Mouse (Mus musculus): ENCODE results near the gene 4930579F01Rik. TPM values are rescaled to one million over a fixed set of nuclear protein-coding genes. Genes with fewer than 3 reads are reported as not detected.

4930579F01Rik gene
- total and polyA plus RNA-seq, 3 experiments = not detected

DNA sequence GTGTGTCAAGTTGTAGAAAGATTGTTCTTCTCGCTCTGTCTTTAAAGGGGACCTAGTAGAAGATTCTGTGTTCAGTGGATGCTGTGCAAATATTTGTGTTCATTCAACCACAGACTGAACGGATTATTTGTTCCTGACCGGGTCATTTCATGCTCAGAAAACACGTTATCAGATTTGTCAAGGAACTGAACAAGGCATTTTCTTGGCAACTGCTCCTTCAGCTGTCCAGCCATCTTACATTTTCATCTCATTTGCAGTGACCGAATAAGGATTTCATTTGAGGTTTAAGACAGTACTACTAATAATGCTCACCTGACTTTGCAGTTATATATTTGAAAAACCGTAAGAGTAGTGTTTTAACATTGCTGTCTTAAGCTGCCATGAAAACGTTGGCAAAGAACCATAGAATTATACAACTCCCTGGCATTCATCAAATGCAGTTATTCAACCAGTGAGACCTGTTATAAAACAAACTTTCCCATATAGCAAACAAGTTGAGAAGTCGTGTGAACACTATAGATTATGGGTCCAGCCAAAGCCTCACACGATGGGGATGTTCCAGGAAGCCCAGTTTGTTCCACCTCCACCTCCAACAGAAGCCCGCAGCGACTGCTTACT, 43.0 kb upstream of the 4930579F01Rik start:
- Histone ChIP-seq H3K9ac (ENCODE audit: insufficient read depth, low read depth) (no peak overlapping the region), H3K27ac (ENCODE audit: insufficient read depth, low read depth) (no peak overlapping the region), H3K79me2 (replicated peaks; ENCODE audit: control insufficient read depth, extremely low read depth, insufficient read depth, poor library complexity, severe bottlenecking) (no peaks in the 10 kb centered on the region), H3K36me3 (replicated peaks in 1 of 2; ENCODE audit: control insufficient read depth in 1 of 2, insufficient read depth in 1 of 2, low read length in 1 of 2) (no peaks in the 10 kb centered on the region), H3K4me3 (replicated peaks in 1 of 3; ENCODE audit: low read depth in 2 of 3, low read length in 2 of 3, poor library complexity in 1 of 3) (no peak overlapping the region), H3K27me3 (replicated peaks) (no peaks in the 10 kb centered on the region), H3K4me2 (ENCODE audit: insufficient read depth, low read depth, poor library complexity, severe bottlenecking) (no peak overlapping the region), H3K4me1 (ENCODE audit: control insufficient read depth in 1 of 2, insufficient read depth in 2 of 2) (0 out of 4 replicates have a peak, but pooled peaks cover 0 to 2% of the 10 kb centered on the region in 2 experiments), H3K9me3 (replicated peaks; ENCODE audit: low read length) (no peaks in the 10 kb centered on the region)
- in situ Hi-C loops (cut with MboI; ENCODE audit: low pct_ligation_motif_present, low pct_unique_long_range_greater_than_20kb, low sequenced_read_pairs) (no loop called here), dilution Hi-C loops (cut with MboI; ENCODE audit: extremely low pct_ligation_motif_present, extremely low pct_unique_long_range_greater_than_20kb, low sequenced_read_pairs) (no loop called here)
- TF ChIP-seq USF2 (conservative IDR thresholded peaks at IDR 0.05; ENCODE audit: low read depth, low read length) (no peak), JUN (IDR thresholded peaks at IDR 0.05; ENCODE audit: insufficient read depth, low read depth, low read length) (no peak), ZKSCAN1 (IDR thresholded peaks at IDR 0.05; ENCODE audit: borderline replicate concordance, low read depth, low read length) (no peak), MEF2A (IDR thresholded peaks at IDR 0.05; ENCODE audit: borderline replicate concordance, low read depth, low read length) (no peak), HCFC1 (IDR thresholded peaks at IDR 0.05; ENCODE audit: low read depth, low read length) (no peak), MXI1 (IDR thresholded peaks at IDR 0.05; ENCODE audit: low read depth, low read length) (no peak), EP300 (IDR thresholded peaks at IDR 0.05; ENCODE audit: low read length) (no peak), BHLHE40 (IDR thresholded peaks at IDR 0.05; ENCODE audit: low read depth, low read length) (no peak), ZC3H11A (IDR thresholded peaks at IDR 0.05; ENCODE audit: low read depth, low read length) (no peak), MYC (IDR thresholded peaks at IDR 0.05; ENCODE audit: low read depth, low read length) (no peak), TBP (conservative IDR thresholded peaks at IDR 0.05; ENCODE audit: low read depth, low read length) (no peak), UBTF (IDR thresholded peaks at IDR 0.05; ENCODE audit: low read depth, low read length) (no peak), NRF1 (IDR thresholded peaks at IDR 0.05; ENCODE audit: low read depth, low read length) (no peak), ZMIZ1 (IDR thresholded peaks at IDR 0.05; ENCODE audit: low read depth, low read length) (no peak)
- no peak for DNase-seq (ENCODE audit: extremely low read depth)

- Histone ChIP-seq H3K4me1 (ENCODE audit: control insufficient read depth in 1 of 2, insufficient read depth in 2 of 2) (peaks cover 0 to 5% of the 10 kb centered on the region in 2 experiments; a peak in 1 of 4 replicates), H3K27me3 (replicated peaks) (no peaks in the 10 kb centered on the region), H3K9me3 (replicated peaks; ENCODE audit: low read length) (no peaks in the 10 kb centered on the region), H3K4me3 (replicated peaks in 1 of 3; ENCODE audit: low read depth in 2 of 3, low read length in 2 of 3, poor library complexity in 1 of 3) (no peak overlapping the region), H3K36me3 (replicated peaks in 1 of 2; ENCODE audit: control insufficient read depth in 1 of 2, insufficient read depth in 1 of 2, low read length in 1 of 2) (no peaks in the 10 kb centered on the region), H3K9ac (ENCODE audit: insufficient read depth, low read depth) (no peak overlapping the region), H3K4me2 (ENCODE audit: insufficient read depth, low read depth, poor library complexity, severe bottlenecking) (no peak overlapping the region), H3K79me2 (replicated peaks; ENCODE audit: control insufficient read depth, extremely low read depth, insufficient read depth, poor library complexity, severe bottlenecking) (no peaks in the 10 kb centered on the region), H3K27ac (ENCODE audit: insufficient read depth, low read depth) (no peak overlapping the region)
- dilution Hi-C loops (cut with MboI; ENCODE audit: extremely low pct_ligation_motif_present, extremely low pct_unique_long_range_greater_than_20kb, low sequenced_read_pairs) = no loop called here
- DNase-seq (ENCODE audit: extremely low read depth) = no peak
- TF ChIP-seq TCF12 (IDR thresholded peaks at IDR 0.05; ENCODE audit: low read depth, low read length) (no peak), IRF4 (IDR thresholded peaks at IDR 0.05; ENCODE audit: low read depth, low read length) (no peak), BHLHE40 (IDR thresholded peaks at IDR 0.05; ENCODE audit: low read depth, low read length) (no peak), ETS1 (conservative IDR thresholded peaks at IDR 0.05; ENCODE audit: low read depth, low read length) (no peak)
- in situ Hi-C loops (cut with MboI; ENCODE audit: low pct_ligation_motif_present, low pct_unique_long_range_greater_than_20kb, low sequenced_read_pairs) = no loop called here
Observed at GRCm38 (mm10) chr3:138231531-138231930, 37.9 kb upstream of the 4930579F01Rik start.
